Mouse (Mus musculus) MEL (cell line): Measurements from ENCODE around the gene Pakap.
"Not testable (repeated sequence)": the region's sequence is repeated elsewhere in the genome, so short reads cannot be mapped to it uniquely, and the experiment has no call there.

Source experiments
- CTCF ChIP-seq, 3 experiments: IDR thresholded peaks in 2 of 3; conservative IDR thresholded peaks in 1 of 3; 2 replicates each; pipeline ENCODE4 v1.5.1; 2011 to 2012; ENCODE audit warnings: low read length in 3 of 3, low read depth in 2 of 3, mild to moderate bottlenecking in 2 of 3, improper control_type of control experiment in 1 of 3, inconsistent platforms in 1 of 3, mixed read lengths in 1 of 3, moderate library complexity in 1 of 3; ENCODE audit not compliant: control insufficient read depth in 1 of 3, insufficient read depth in 1 of 3, poor library complexity in 1 of 3, severe bottlenecking in 1 of 3
- EP300 ChIP-seq, 2 experiments: IDR thresholded peaks; 2 replicates each; pipeline ENCODE4 v1.6.1; 2011; ENCODE audit warnings: improper control_type of control experiment in 2 of 2, low read length in 2 of 2, low read depth in 1 of 2, mild to moderate bottlenecking in 1 of 2
- HCFC1 ChIP-seq: IDR thresholded peaks from 2 replicates; pipeline ENCODE4 v1.6.1; 2012; ENCODE audit warnings: low read depth, mild to moderate bottlenecking, inconsistent platforms, low read length, improper control_type of control experiment, moderate library complexity
- MAZ ChIP-seq: IDR thresholded peaks from 2 replicates; pipeline ENCODE4 v1.6.1; 2012; ENCODE audit warnings: low read depth, mild to moderate bottlenecking, inconsistent platforms, low read length, improper control_type of control experiment
- MYC ChIP-seq: IDR thresholded peaks from 2 replicates; pipeline ENCODE4 v1.6.1; 2011; ENCODE audit warnings: low read depth, mild to moderate bottlenecking, low read length, improper control_type of control experiment, moderate library complexity
- NELFE ChIP-seq: IDR thresholded peaks from 2 replicates; pipeline ENCODE4 v1.6.1; 2011; ENCODE audit warnings: low read depth, low read length, improper control_type of control experiment
- POLR2A ChIP-seq, 2 experiments: IDR thresholded peaks; 2 replicates each; pipeline ENCODE4 v1.6.1; 2011 to 2012; ENCODE audit warnings: low read length in 2 of 2, mild to moderate bottlenecking in 2 of 2, control low read depth in 1 of 2, improper control_type of control experiment in 1 of 2, low read depth in 1 of 2, moderate library complexity in 1 of 2; ENCODE audit not compliant: control insufficient read depth in 1 of 2, insufficient read depth in 1 of 2, poor library complexity in 1 of 2
- RAD21 ChIP-seq: IDR thresholded peaks from 2 replicates; pipeline ENCODE4 v1.6.1; 2011; ENCODE audit warnings: mild to moderate bottlenecking, low read depth, low read length, improper control_type of control experiment
- RCOR1 ChIP-seq: IDR thresholded peaks from 2 replicates; pipeline ENCODE4 v1.6.1; 2012; ENCODE audit warnings: low read depth, mild to moderate bottlenecking, inconsistent platforms, low read length, improper control_type of control experiment
- SMC3 ChIP-seq: IDR thresholded peaks from 2 replicates; pipeline ENCODE4 v1.6.1; 2011; ENCODE audit warnings: low read depth, low read length, improper control_type of control experiment
- TAL1 ChIP-seq: IDR thresholded peaks from 2 replicates; pipeline ENCODE4 v1.6.1; 2012; ENCODE audit warnings: mild to moderate bottlenecking, inconsistent platforms, low read length, moderate library complexity, mixed read lengths
- USF1 ChIP-seq: IDR thresholded peaks from 2 replicates; pipeline ENCODE4 v1.6.1; 2014; ENCODE audit warnings: low read depth, mild to moderate bottlenecking, inconsistent platforms, low read length, improper control_type of control experiment, moderate library complexity
- ZNF384 ChIP-seq: IDR thresholded peaks from 2 replicates; pipeline ENCODE4 v1.6.1; 2012; ENCODE audit warnings: low read depth, mild to moderate bottlenecking, inconsistent platforms, low read length, improper control_type of control experiment

- TF ChIP-seq POLR2A (IDR thresholded peaks at IDR 0.05; ENCODE audit: control insufficient read depth in 1 of 2, insufficient read depth in 1 of 2, low read depth in 1 of 2, low read length in 2 of 2, poor library complexity in 1 of 2); MAZ; EP300 (IDR thresholded peaks at IDR 0.05; ENCODE audit: low read depth in 1 of 2, low read length in 2 of 2); TAL1; NELFE; ZNF384; CTCF (IDR thresholded peaks at IDR 0.05 in 2 of 3, conservative IDR thresholded peaks at IDR 0.05 in 1 of 3; ENCODE audit: control insufficient read depth in 1 of 3, insufficient read depth in 1 of 3, low read depth in 2 of 3, low read length in 3 of 3, poor library complexity in 1 of 3, severe bottlenecking in 1 of 3); MYC; USF1; SMC3; RCOR1; RAD21; HCFC1: not testable (repeated sequence)
These were observed 321.0 kb downstream of the Pakap start for GRCm38 (mm10) chr4:57888978-57889377.
